Mouse (Mus musculus): Measurements from ENCODE around the gene S100a1. TPM values are rescaled to one million over a fixed set of nuclear protein-coding genes. Genes with fewer than 3 reads are reported as not detected.

The S100a1 gene
- polyA plus RNA-seq, 1 experiment from 2014 or later = 11.4 TPM

Other genes starting within 250 kb of the S100a1 start
- 5.4 and 7.2 TPM in 2 replicates for gene Dennd4b, start 249.2 kb downstream of the S100a1 start, polyA plus RNA-seq (2015; fragmentation: Nextera tagmentation; extraction: Ambion mirVana)
- 15.2 TPM in 2 replicates for gene Gatad2b, start 221.2 kb downstream of the S100a1 start, polyA plus RNA-seq (2015; fragmentation: Nextera tagmentation; extraction: Ambion mirVana)
- gene Slc27a3, start 124.5 kb downstream of the S100a1 start, polyA plus RNA-seq (2015; fragmentation: Nextera tagmentation; extraction: Ambion mirVana) = 18.5 and 18.8 TPM in 2 replicates
- gene Ints3, start 80.8 kb downstream of the S100a1 start, polyA plus RNA-seq (2015; fragmentation: Nextera tagmentation; extraction: Ambion mirVana) = 33.6 and 36.5 TPM in 2 replicates
- 1.6 TPM in 2 replicates for gene Npr1, start 48.5 kb downstream of the S100a1 start, polyA plus RNA-seq (2015; fragmentation: Nextera tagmentation; extraction: Ambion mirVana)
- gene Ilf2, start 38.3 kb downstream of the S100a1 start, polyA plus RNA-seq (2015; fragmentation: Nextera tagmentation; extraction: Ambion mirVana) = 333 and 340 TPM in 2 replicates
- gene Snapin, start 23.4 kb downstream of the S100a1 start, polyA plus RNA-seq (2015; fragmentation: Nextera tagmentation; extraction: Ambion mirVana) = 76.1 and 81.8 TPM in 2 replicates
- 219 and 224 TPM in 2 replicates for gene Chtop, start 4.9 kb downstream of the S100a1 start, polyA plus RNA-seq (2015; fragmentation: Nextera tagmentation; extraction: Ambion mirVana)
- gene S100a13, start within 50 bp of the S100a1 start, polyA plus RNA-seq (2015; fragmentation: Nextera tagmentation; extraction: Ambion mirVana) = 8.1 and 8.5 TPM in 2 replicates
- not detected in 2 replicates for gene S100a14, start 12.5 kb upstream of the S100a1 start, polyA plus RNA-seq (2015; fragmentation: Nextera tagmentation; extraction: Ambion mirVana)
- 31.7 and 40.0 TPM in 2 replicates for gene S100a16, start 22.9 kb upstream of the S100a1 start, polyA plus RNA-seq (2015; fragmentation: Nextera tagmentation; extraction: Ambion mirVana)
- gene S100a3, start 46.2 kb upstream of the S100a1 start, polyA plus RNA-seq (2015; fragmentation: Nextera tagmentation; extraction: Ambion mirVana) = 0.06 and 0.50 TPM in 2 replicates
- gene S100a2, start 75.9 kb upstream of the S100a1 start, polyA plus RNA-seq (2015; fragmentation: Nextera tagmentation; extraction: Ambion mirVana) = not detected in 2 replicates
- not detected in 2 replicates for gene Gm42674, start 87.5 kb upstream of the S100a1 start, polyA plus RNA-seq (2015; fragmentation: Nextera tagmentation; extraction: Ambion mirVana)
- gene S100a4, start 89.4 kb upstream of the S100a1 start, polyA plus RNA-seq (2015; fragmentation: Nextera tagmentation; extraction: Ambion mirVana) = 0.56 and 0.65 TPM in 2 replicates
- gene S100a5, start 94.1 kb upstream of the S100a1 start, polyA plus RNA-seq (2015; fragmentation: Nextera tagmentation; extraction: Ambion mirVana) = not detected in 2 replicates
- gene S100a6, start 98.5 kb upstream of the S100a1 start, polyA plus RNA-seq (2015; fragmentation: Nextera tagmentation; extraction: Ambion mirVana) = 12.8 and 18.5 TPM in 2 replicates
- gene S100a7a, start 139.6 kb upstream of the S100a1 start, polyA plus RNA-seq (2015; fragmentation: Nextera tagmentation; extraction: Ambion mirVana) = not detected in 2 replicates
- 2.8 and 6.1 TPM in 2 replicates for gene S100a8, start 154.6 kb upstream of the S100a1 start, polyA plus RNA-seq (2015; fragmentation: Nextera tagmentation; extraction: Ambion mirVana)
- 2.1 and 2.2 TPM in 2 replicates for gene S100a9, start 181.3 kb upstream of the S100a1 start, polyA plus RNA-seq (2015; fragmentation: Nextera tagmentation; extraction: Ambion mirVana)
- not detected in 2 replicates for gene Pglyrp4, start 212.5 kb upstream of the S100a1 start, polyA plus RNA-seq (2015; fragmentation: Nextera tagmentation; extraction: Ambion mirVana)